Mouse (Mus musculus) thymus, adult 2 months (tissue): ENCODE results near the gene Epha2.

ENCODE experiments used
- CTCF ChIP-seq: fragments of 200-500 bp; IDR thresholded peaks from 2 replicates; pipeline ENCODE4 v1.5.1; 2012; ENCODE audit warnings: mild to moderate bottlenecking, control low read depth, low read length, moderate library complexity, borderline replicate concordance; ENCODE audit not compliant: control insufficient read depth, poor library complexity, insufficient read depth; ENCODE audit errors: extremely low read depth
- POLR2A ChIP-seq: fragments of 200-500 bp; IDR thresholded peaks from 2 replicates; pipeline ENCODE4 v1.6.1; 2012; ENCODE audit warnings: mild to moderate bottlenecking, low read length, control low read depth, moderate library complexity; ENCODE audit not compliant: control insufficient read depth, poor library complexity, insufficient read depth; ENCODE audit errors: extremely low read depth

GRCm38 (mm10) chr4:141254234-141254633 is 46.8 kb upstream of the Epha2 start:
- TF ChIP-seq CTCF (no peak), POLR2A (no peak)
